Mouse (Mus musculus): Measurements from ENCODE around the gene Mdga1.
"Not testable (repeated sequence)": the region's sequence is repeated elsewhere in the genome, so short reads cannot be mapped to it uniquely, and the experiment has no call there.

Mdga1 gene

DNA sequence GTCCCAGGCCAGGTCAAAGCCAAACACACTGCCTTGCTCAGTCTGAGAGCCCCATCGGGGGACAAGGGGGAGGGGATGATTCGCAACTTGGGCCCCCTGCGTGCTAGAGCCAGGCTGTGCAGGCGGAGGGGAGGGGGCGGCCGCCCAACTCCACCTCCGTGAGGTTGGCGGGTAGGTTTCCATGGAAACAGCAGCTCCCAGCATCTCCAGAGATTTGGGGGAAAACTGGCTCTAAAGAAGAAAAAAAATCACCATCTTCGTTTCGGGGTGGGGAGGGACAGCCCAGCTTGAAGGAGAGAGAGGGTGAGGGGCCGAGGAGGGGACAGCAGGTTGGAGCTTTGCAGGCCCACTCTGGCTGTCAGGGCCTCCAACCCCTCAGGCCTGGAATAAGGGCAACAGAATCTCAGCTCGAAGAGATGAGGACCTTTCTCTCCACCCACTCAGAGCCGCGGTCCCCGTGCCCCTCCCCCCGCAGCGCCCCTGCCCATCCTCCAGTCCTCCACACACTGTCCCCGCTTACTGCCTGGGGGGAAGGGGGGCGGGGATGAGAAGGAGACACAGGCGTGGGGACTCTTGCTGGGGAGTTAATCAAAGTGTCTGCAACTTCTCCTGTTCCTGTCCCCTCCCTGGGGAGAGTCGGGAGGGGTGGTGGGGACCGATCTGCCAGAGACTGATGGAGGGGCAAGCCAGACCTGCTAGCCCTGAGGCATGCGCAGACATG lies 174.7 kb downstream of the Mdga1 start:
- DNase-seq = no peak

DNA sequence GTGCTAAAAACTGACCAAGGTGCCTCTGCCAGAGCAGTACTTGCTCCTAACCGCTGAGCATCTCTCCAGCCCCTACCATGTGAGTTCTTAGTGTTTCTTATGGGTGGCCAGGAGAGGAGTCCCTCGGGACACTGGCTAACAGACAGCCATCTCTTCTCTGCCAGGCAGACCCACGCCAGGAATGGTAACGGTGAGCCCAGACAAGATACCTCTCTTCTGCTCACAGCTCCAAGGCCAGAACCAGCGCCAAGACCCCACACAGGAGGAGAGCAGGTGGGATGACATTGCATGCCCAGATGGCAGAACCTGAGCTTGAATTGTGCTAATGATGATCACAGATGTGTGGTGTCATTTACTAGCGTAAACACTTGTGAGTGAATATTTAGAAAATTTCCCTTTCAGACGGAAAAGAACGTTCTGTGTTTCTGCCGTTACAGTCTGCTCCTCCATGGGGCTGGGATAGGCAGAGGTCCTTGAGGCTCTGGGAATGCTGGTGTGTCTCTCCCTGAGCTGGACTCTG lies 178.3 kb downstream of the Mdga1 start:
- DNase-seq = no peak

DNA sequence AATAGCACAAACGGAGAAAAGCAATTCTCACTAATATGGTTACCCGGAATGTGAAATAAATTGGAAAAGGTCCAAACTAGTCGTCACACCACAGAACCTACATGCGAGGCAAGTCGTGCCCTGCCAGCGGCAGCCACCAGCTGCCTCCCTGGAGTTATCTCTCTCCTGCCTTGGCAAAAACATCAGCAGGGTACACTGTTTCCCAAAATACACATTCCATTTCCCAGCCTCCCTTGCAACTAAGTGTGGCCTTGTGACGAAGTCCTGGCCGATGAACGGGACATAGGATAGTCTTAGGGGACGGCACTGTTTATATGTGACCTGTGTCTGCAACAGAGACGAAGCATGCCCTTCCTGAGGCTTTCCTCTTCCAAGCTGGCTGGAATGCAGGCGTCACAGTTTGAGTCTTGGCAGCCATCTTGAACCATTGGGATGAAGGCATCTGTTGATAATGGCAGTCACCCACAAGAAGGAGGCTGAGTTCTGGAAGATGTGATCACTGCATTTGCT lies 179.6 kb downstream of the Mdga1 start:
- no peak for DNase-seq

DNA sequence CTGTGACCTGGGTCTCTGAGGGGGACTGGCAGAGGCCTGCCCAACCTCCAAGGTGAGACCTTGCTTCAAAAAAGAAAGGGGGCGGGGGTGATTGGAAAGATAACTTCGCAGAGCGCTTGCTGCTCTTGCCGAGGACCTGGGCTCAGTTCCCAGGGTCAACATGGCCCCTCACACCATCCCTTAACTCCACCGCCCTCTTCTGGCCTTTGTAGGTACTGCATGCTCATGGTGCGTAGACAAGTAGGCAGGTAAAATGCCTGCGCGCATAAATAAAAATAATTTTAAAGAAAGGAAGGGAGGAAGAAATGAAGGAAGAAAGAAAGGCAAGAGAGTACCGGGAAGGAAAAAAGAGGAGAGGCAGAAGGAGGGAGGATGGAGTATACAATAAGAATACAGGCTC lies 180.2 kb downstream of the Mdga1 start:
- DNase-seq = peak; percentile 4

DNA sequence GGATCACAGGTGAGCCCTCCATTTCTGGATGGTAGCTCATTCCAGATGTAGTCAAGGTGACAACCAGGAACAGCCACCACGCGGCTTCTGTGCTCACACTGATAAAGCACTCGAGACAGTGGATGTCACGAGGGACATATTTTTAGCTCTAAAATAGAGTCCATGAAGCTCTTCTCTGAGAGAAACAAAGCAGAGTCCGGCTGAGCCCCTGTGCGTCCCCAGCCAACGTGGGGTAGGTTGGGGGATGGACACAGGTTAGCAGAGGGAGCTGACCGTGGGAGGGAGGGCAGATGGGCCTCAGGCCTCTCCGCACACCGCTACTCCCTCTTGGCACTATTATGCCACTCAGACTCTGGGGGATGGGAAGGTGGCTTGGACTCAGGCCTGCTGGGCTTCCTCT lies 181.3 kb downstream of the Mdga1 start:
- DNase-seq = no peak

DNA sequence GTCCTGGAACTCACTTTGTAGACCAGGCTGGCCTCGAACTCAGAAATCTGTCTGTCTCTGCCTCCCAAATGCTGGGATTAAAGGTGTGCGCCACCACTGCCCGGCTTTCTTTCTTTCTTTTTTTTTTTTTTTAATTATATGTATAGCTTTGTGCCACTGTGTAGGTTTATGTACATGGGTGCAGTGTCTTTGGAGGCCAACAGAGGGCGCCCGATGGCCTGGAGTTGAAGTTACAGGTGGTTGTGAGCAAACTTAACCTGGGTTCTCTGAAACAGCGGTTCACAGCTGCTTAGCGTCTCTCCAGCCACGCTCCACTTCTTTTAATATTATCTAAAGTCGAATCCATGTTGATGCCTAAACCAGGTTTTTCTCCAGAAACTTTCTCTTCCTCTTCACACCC lies 185.1 kb downstream of the Mdga1 start:
- DNase-seq = no peak

DNA sequence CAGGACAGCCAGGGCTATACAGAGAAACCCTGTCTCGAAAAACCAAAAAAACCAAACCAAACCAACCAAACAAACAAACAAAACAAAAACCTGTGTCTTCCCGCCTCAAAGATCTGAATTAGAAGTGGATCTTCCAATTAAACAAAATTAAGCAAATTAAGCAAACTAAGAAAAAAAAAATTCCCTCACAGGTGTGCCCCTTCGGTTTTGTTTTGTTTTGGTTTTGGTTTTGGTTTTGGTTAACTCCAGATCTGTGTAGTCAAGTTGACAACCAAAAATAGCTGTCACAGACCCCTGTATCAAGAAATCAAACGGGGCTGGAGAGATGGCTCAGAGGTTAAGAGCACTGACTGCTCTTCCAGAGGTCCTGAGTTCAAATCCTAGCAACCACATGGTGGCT lies 188.4 kb downstream of the Mdga1 start:
- DNase-seq = not testable (repeated sequence)

DNA sequence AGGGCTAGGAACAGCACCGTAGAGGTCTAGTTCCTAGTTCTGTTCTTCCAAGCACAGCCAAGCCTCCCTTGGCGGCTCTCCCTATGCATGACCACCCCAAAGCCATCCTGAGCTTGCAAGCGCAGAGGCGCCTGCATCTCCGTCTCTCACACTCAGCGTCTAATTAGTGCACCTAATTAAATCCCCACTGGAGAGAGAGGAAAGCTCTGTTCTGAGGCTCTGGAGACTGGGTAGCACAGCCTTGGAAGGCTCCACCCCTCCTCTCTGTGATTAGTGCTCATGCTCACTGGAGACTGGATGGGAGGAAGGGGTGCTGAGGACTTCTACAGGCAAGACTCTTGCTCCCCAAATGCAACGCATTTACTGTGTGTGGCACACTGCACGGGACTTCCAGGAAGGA lies 191.9 kb downstream of the Mdga1 start:
- no peak for DNase-seq

Measured in lung, postnatal 14 days (tissue).